Mouse (Mus musculus) regulatory T cell (primary cell): Measurements from ENCODE around the gene Mblac2.
"Not testable (repeated sequence)": the region's sequence is repeated elsewhere in the genome, so short reads cannot be mapped to it uniquely, and the experiment has no call there.

ENCODE experiments used
- in situ Hi-C: fragments of 300-600 bp; cut with MboI, MseI; formaldehyde crosslinking; loops from one replicate; pipeline ENCODE4 v1.15.1; 2025; ENCODE audit warnings: high pct_unique_total_duplicates

Mblac2 gene

DNA sequence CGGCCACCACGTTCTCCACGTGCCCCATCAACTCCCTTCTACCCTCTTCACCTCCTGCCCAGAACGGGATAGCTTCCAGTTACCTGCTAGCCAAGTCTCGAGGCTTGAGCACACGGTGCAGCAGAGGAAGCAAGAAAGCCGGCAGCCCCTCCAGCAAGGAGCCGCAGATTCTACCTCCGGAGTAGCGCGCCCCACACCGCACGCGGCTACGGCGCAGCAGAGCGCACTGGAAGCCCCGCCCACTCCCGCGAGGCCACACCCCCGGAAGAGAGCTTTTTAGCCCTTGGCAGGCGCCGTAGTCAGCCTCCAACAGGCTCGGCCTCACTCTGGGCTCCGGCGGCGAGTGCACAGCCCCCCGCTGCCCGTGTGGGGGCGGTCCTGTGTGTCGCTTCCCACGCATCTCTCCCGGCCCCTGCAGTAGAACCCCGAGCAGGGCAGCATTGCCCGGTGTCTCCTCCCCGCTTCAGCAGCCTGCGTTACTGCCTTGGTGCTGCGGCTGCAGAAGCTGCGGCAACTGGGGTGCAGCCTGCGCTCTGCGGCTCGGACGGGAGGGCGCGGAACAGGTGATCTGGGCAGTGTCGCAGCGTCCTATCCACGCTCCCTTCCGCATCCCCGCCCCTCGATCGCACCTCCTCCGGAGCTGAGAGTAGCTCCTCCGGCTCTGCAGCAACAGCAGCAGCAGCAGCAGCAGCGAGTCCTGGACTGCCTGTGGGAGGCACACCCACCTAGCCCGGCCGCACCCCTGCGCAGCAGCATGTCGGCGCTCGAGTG lies at the start of gene Mblac2, which contains the start of gene Polr3g:
Mblac2 (plus strand) TSS at position 567 of the 771 bp plus-strand sequence.
Polr3g (minus strand) TSS at position 239 of the 771 bp plus-strand sequence.
- in situ Hi-C loops: no loop called here

GRCm38 (mm10) chr13:81663566-81664330 lies 47.4 kb upstream of the Mblac2 start:
- in situ Hi-C loops: no loop called here

DNA sequence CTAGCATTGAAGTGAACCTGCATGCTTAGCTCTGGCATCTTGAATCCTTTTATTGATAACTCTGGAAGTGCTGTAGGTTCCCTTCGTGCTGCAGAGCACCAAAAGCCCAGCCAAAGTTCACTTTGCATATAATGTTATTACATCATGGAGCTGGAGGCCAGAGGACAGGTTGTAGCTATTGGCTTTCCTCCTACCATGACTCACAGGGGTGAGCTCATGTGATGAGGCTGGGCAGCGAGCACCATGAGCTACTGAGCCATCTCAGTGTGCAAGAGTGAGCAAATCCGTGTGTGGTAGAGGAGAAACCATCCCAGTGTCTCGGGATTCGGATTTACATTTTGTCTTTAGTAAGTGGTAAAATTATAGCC lies 46.8 kb upstream of the Mblac2 start:
- in situ Hi-C loops: no loop called here

GRCm38 (mm10) chr13:81667713-81668112 lies 43.4 kb upstream of the Mblac2 start:
- in situ Hi-C loops: no loop called here

GRCm38 (mm10) chr13:81675333-81675732 lies 35.8 kb upstream of the Mblac2 start:
- in situ Hi-C loops: no loop called here

DNA sequence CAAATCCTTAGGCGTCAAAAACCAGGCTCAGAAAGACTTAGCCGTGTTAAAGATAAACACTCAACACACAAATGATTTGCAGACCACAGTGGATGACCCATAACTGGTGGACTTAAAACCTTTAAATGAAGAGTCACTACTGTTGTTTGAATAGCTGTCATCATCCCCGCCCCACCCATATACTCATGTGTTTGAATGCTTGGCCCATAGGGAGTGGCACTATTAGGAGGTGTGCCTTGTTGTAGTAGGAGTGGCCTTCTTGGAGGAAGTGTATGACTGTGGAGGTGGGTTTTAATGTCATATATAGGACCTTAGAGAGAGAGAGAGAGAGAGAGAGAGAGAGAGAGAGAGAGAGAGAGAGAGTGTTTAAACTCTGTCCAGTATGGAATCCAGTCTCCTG lies 28.0 kb upstream of the Mblac2 start:
- in situ Hi-C loops: no loop called here

- in situ Hi-C loops: no loop called here
These were observed 26.9 kb upstream of the Mblac2 start for GRCm38 (mm10) chr13:81684258-81684657.

DNA sequence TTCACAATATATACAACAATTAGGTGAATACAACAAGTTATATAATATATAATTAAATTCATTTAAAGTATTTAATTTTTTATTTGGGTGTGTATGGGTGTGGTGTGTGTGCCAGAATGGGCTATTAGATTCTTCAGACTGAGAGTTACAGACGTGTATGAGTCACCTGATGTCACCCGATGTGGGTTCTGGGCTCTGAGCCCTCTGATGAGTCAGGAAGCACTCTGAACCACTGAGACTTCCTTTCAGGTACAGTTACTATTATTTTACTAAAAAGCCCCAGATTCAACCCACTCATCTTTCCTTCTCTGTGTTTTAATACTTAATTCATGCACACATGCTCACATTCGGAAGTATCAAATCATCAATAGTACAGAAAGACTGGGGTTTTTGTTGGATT lies 26.3 kb upstream of the Mblac2 start:
- in situ Hi-C loops: no loop called here

GRCm38 (mm10) chr13:81689587-81689986 lies 21.6 kb upstream of the Mblac2 start:
- in situ Hi-C loops: no loop called here

DNA sequence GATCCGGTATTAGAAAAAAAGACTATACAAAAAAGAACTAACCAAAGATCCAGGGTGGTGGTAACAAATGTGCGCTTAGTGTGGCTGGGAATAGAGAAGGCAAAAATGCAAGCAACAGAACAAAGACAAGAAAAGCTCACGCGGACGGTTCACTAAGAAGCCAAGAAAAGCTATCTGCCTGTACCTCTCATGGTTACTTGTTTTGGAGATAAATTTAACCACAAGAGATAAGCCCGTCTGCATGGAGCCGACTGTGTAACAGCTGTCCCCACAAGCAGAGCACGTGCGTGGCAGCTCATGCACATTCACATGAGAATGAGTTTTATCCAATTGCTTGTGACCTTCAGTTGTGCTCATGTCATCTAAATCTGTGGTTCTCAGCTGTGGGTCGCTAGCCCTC lies 20.7 kb upstream of the Mblac2 start:
- in situ Hi-C loops: no loop called here

DNA sequence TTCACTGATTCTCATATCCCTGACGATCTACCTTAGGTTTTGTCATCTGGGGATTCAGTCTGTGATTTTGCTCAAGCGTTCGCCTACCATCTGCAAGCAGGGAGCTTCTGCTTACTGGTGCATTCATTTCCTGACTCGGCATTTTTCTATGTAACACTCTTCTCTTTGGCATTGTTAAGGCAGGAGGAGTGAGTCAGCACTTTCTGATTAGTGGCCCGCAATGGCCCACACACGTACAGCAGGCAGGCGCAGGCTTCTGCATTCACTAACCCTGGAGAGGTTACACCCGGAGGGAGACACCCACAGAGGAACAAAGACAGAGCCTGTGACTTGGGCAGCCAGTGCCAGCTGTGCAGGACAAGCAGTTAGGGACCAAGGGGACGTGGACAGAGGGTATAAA lies 19.5 kb upstream of the Mblac2 start:
- in situ Hi-C loops: no loop called here

DNA sequence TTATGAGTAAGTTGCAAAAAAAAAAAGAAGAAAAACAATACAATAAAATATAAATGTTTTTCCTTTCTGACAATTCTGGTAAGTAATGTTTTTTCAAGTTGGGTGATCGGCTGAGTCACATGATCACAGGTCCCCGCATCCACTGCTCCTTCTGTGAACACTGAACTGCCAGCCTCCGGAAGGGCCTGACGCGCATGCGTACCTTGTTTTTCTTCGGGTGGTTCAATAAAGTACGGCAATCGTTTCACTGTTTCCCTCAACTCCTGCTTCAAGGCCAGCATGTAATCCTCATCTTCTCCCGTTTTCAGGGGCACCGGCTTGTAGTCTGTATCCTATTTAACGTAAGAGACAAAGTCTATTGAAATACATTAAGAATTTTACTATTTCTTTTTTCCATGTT lies 16.7 kb upstream of the Mblac2 start:
- in situ Hi-C loops: no loop called here

GRCm38 (mm10) chr13:81703148-81703547 lies 8.0 kb upstream of the Mblac2 start:
- in situ Hi-C loops: no loop called here

DNA sequence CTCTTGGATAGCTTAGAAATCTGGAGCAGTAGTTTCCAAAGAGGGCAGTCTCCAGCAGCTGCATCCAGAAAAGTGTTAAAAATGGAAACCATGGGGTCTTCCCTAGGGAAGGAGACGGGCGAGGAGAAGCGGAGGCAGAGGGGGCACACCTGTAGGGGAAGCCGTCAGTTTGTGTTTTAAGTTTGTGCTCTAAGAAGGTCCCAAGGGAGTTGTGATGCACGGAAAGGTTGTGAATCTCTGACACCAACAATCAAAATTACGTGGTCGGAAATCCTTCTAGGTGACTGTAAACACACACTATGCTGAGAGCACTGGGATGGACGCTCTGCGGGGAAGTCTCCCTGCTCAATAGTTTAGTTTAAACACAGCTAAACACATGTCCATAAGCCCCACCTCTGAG lies 7.5 kb upstream of the Mblac2 start:
- in situ Hi-C loops: no loop called here

DNA sequence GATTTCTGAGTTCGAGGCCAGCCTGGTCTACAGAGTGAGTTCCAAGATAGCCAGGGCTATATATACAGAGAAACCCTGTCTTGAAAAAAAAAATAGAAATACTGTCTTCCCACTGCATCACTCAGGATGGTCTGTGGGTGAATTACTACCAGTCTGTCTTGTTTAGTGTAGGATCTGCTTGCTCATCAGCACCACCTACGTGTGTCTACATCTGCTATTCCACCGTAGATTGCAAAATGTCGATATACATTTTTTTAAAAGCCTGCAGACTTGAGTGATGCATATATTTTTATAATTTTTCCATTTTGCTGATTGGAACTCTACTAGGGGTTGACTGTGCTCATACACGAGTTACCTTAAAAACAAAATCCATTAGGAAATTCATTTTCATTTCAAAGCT lies 4.8 kb upstream of the Mblac2 start:
- in situ Hi-C loops: no loop called here

GRCm38 (mm10) chr13:81709805-81710204 lies 1.3 kb upstream of the Mblac2 start:
- in situ Hi-C loops: no loop called here

DNA sequence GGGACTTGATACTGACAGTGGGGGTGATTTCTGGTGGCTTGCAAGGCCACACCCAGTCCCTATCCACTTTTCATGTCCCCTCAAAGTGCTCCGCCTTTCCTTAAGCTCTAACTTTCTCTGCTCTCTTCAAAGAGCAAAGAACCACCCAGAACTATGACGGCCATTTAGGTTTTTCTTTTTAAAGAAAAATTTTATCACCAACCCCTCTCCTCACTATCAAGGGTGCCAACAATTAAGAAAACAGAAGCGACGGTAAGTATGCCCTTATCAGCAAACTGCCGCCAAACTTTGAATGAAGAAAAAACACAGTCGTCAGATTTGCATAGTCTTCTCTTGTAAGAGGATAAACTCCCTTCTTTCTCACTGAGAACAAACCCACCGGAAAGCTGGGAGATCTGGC lies 875 bp upstream of the Mblac2 start:
- in situ Hi-C loops: no loop called here

DNA sequence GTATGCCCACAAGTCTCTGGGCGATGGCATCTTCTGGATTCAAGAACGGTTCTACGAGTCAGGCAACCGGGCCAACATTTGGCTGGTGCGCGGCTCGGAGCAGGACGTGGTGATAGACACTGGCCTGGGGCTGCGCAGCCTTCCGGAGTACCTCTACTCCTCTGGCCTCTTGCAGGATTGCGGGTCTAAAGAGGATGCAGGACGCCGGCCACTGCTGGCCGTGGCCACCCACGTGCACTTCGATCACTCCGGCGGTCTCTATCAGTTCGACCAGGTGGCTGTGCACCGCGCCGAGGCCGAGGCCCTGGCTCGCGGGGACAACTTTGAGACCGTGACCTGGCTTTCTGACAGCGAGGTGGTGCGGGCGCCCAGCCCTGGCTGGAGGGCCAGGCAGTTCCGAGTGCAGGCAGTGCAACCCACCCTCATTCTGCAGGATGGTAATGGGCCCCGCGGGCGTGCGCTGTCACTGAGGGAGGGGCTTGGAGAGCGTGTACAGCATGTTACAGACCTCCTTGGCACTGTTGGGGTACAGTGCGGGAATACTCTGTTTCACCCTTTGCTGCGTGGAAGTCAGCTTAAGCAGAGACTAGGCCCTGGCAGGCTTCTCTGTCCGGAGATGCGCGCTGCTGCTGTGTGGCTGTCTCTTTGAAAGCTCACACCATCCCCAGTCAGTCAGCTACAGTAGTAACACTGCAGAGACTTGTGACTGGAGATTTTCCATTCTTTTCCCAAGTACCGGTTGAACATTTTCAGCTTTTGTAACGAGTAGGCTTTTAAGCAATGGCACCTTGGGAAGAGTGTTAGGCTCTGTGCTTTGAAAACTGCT lies 618 bp downstream of the Mblac2 start:
- in situ Hi-C loops: no loop called here

GRCm38 (mm10) chr13:81713896-81714295 lies 2.8 kb downstream of the Mblac2 start:
- in situ Hi-C loops: no loop called here

GRCm38 (mm10) chr13:81728141-81728540 lies 17.0 kb downstream of the Mblac2 start:
- in situ Hi-C loops: not testable (repeated sequence)

- in situ Hi-C loops: no loop called here
These were observed 18.0 kb downstream of the Mblac2 start for GRCm38 (mm10) chr13:81729102-81729501.

DNA sequence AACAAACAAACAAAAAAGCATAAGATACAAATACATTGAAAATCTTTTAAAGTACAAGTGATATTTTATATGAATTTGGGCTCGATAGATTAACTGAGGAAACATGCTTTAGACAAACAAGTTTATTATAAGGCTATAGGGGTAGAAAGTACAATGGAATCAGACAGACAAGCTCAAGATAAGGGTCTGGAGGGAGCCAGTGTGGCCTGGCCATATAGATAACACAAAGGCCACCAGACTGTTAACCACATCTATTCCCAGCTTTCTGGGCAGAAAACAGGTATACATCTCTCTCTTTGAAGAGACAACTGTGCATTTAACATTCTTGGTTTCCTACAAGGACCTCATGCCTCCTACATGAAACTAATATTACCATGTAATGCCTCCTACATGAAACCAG lies 19.2 kb downstream of the Mblac2 start:
- in situ Hi-C loops: no loop called here
